Mouse (Mus musculus) hindbrain, embryonic 16.5 days (tissue): ENCODE results near the gene Tstd2. TPM values are rescaled to one million over a fixed set of nuclear protein-coding genes. Genes with fewer than 3 reads are reported as not detected.
A peak's percentile ranks its signal among the peaks of the same experiment; 100 is the strongest.

Experiments
- ATAC-seq: fragments of 200-750 bp; cut with Nextera tagmentation; 2 replicates; pipeline ENCODE4 v1.8.0; 2017; ENCODE audit warnings: moderate TSS enrichment, moderate library complexity
- H3K27ac ChIP-seq: fragments of 300-500 bp; sonication (generic); 2 replicates; pipeline ENCODE4 v1.5.1; 2014; ENCODE audit warnings: low read depth, mild to moderate bottlenecking, control low read depth, low read length, moderate library complexity
- H3K27me3 ChIP-seq: fragments of 300-500 bp; sonication (generic); replicated peaks from 2 replicates; pipeline ENCODE4 v1.6.1; 2014; ENCODE audit warnings: low read length; ENCODE audit not compliant: control insufficient read depth, insufficient read depth
- H3K36me3 ChIP-seq: fragments of 300-500 bp; sonication (generic); 2 replicates; pipeline ENCODE4 v1.6.1; 2014; ENCODE audit warnings: mild to moderate bottlenecking, low read length, moderate library complexity, mixed read lengths; ENCODE audit not compliant: control insufficient read depth, insufficient read depth
- H3K4me1 ChIP-seq: fragments of 300-500 bp; sonication (generic); 2 replicates; pipeline ENCODE4 v1.6.1; 2014; ENCODE audit warnings: low read depth, low read length; ENCODE audit not compliant: control insufficient read depth, insufficient read depth
- H3K4me2 ChIP-seq: fragments of 300-500 bp; sonication (generic); 2 replicates; pipeline ENCODE4 v1.6.1; 2014; ENCODE audit warnings: mild to moderate bottlenecking, low read length, control low read depth, moderate library complexity
- H3K4me3 ChIP-seq: fragments of 300-500 bp; sonication (generic); 2 replicates; pipeline ENCODE4 v1.5.1; 2014; ENCODE audit warnings: mild to moderate bottlenecking, low read length, control low read depth, moderate library complexity
- H3K9ac ChIP-seq: fragments of 300-500 bp; sonication (generic); 2 replicates; pipeline ENCODE4 v1.6.1; 2014; ENCODE audit warnings: low read depth, mild to moderate bottlenecking, control low read depth, low read length, moderate library complexity
- H3K9me3 ChIP-seq: fragments of 300-500 bp; sonication (generic); 2 replicates; pipeline ENCODE4 v1.6.1; 2014; ENCODE audit warnings: mild to moderate bottlenecking, low read length, moderate library complexity; ENCODE audit not compliant: control insufficient read depth
- WGBS: fragments of 180-500 bp; shearing (Covaris S2); extraction: QIAGEN DNeasy Blood & Tissue Kit; methylation state at CpG from one replicate; pipeline ENCODE4 v1.1.7; 2014; 5-methylcytosine and 5-hydroxymethylcytosine counted together
- polyA plus RNA-seq: library from polyadenylated mRNA; unstranded; fragments of >200 nt; fragmentation: Nextera tagmentation; extraction: Ambion mirVana; gene quantifications from 2 replicates; pipeline ENCODE4 v1.2.1, GENCODE M21; 2015

Tstd2 gene
- polyA plus RNA-seq, 1 experiment from 2014 or later: 19.2 TPM

GRCm38 (mm10) chr4:46092429-46093076 lies 45.9 kb downstream of the Tstd2 start:
- Histone ChIP-seq H3K9ac (no peak overlapping the region), H3K27me3 (no peaks in the 10 kb centered on the region), H3K27ac (no peak overlapping the region), H3K36me3 (no peaks in the 10 kb centered on the region), H3K4me3 (no peak overlapping the region), H3K4me2 (no peak overlapping the region), H3K4me1 (no peaks in the 10 kb centered on the region), H3K9me3 (no peaks in the 10 kb centered on the region)
- no peak for ATAC-seq
- 85% methylated on average over 5 of the region's 5 CpGs for WGBS

- Histone ChIP-seq H3K9me3 (no peaks in the 10 kb centered on the region), H3K4me1 (0 out of 2 replicates have a peak, but pooled peaks cover 4% of the 10 kb centered on the region), H3K9ac (no peak overlapping the region), H3K36me3 (no peaks in the 10 kb centered on the region), H3K27me3 (no peaks in the 10 kb centered on the region), H3K27ac (no peak overlapping the region), H3K4me2 (no peak overlapping the region), H3K4me3 (no peak overlapping the region)
- ATAC-seq: peak; percentile 54; the same call in 1 of the 2 replicates
- 65% methylated on average over 14 of the region's 14 CpGs for WGBS
Observed at GRCm38 (mm10) chr4:46089524-46090125, 48.9 kb downstream of the Tstd2 start.

GRCm38 (mm10) chr4:46087852-46088251 lies 50.6 kb downstream of the Tstd2 start:
- Histone ChIP-seq H3K4me2 (no peak overlapping the region), H3K36me3 (no peaks in the 10 kb centered on the region), H3K27ac (no peak overlapping the region), H3K9me3 (no peaks in the 10 kb centered on the region), H3K4me1 (peaks cover 4% of the 10 kb centered on the region; the same call in 1 of the 2 replicates), H3K27me3 (no peaks in the 10 kb centered on the region), H3K4me3 (no peak overlapping the region), H3K9ac (no peak overlapping the region)
- ATAC-seq: no peak
- 37% methylated on average over 5 of the region's 5 CpGs for WGBS

GRCm38 (mm10) chr4:46087427-46087771 lies 51.1 kb downstream of the Tstd2 start:
- no peaks in the 10 kb centered on the region for H3K36me3 ChIP-seq
- H3K9me3 ChIP-seq: no peaks in the 10 kb centered on the region
- 86% methylated on average over 7 of the region's 7 CpGs for WGBS
- no peak overlapping the region for H3K27ac ChIP-seq
- no peak for ATAC-seq
- no peak overlapping the region for H3K4me3 ChIP-seq
- H3K4me2 ChIP-seq: no peak overlapping the region
- H3K27me3 ChIP-seq: no peaks in the 10 kb centered on the region
- peaks cover 4% of the 10 kb centered on the region; the same call in 1 of the 2 replicates for H3K4me1 ChIP-seq
- no peak overlapping the region for H3K9ac ChIP-seq

GRCm38 (mm10) chr4:46086718-46087426 lies 51.6 kb downstream of the Tstd2 start:
- no peak overlapping the region for H3K9ac ChIP-seq
- H3K4me3 ChIP-seq: no peak overlapping the region
- no peak overlapping the region for H3K27ac ChIP-seq
- H3K36me3 ChIP-seq: no peaks in the 10 kb centered on the region
- ATAC-seq: no peak
- H3K4me1 ChIP-seq: peaks cover 4% of the 10 kb centered on the region; the same call in 1 of the 2 replicates
- no peak overlapping the region for H3K4me2 ChIP-seq
- no peaks in the 10 kb centered on the region for H3K27me3 ChIP-seq
- H3K9me3 ChIP-seq: no peaks in the 10 kb centered on the region
- 81% methylated on average over 18 of the region's 18 CpGs for WGBS

GRCm38 (mm10) chr4:46085223-46085811 lies 53.2 kb downstream of the Tstd2 start:
- no peaks in the 10 kb centered on the region for H3K9me3 ChIP-seq
- no peaks in the 10 kb centered on the region for H3K36me3 ChIP-seq
- H3K4me3 ChIP-seq: no peak overlapping the region
- no peak overlapping the region for H3K4me2 ChIP-seq
- peak; percentile 54; the same call in 1 of the 2 replicates for ATAC-seq
- H3K27me3 ChIP-seq: no peaks in the 10 kb centered on the region
- H3K27ac ChIP-seq: no peak overlapping the region; the same call in 1 of the 2 replicates
- H3K4me1 ChIP-seq: peaks cover 4% of the 10 kb centered on the region; the same call in 1 of the 2 replicates
- WGBS: 47% methylated on average over 9 of the region's 9 CpGs
- no peak overlapping the region for H3K9ac ChIP-seq

GRCm38 (mm10) chr4:46084416-46085172 lies 53.9 kb downstream of the Tstd2 start:
- H3K9ac ChIP-seq: 0 out of 2 replicates have a peak overlapping the region, but pooled peaks have one; percentile 0

GRCm38 (mm10) chr4:46082555-46082954 lies 55.9 kb downstream of the Tstd2 start:
- Histone ChIP-seq H3K4me3 (no peak overlapping the region), H3K27me3 (no peaks in the 10 kb centered on the region), H3K4me1 (peaks cover 4% of the 10 kb centered on the region; the same call in 1 of the 2 replicates), H3K27ac (no peak overlapping the region), H3K9ac (no peak overlapping the region), H3K36me3 (no peaks in the 10 kb centered on the region), H3K9me3 (no peaks in the 10 kb centered on the region), H3K4me2 (no peak overlapping the region)
- WGBS: 85% methylated on average over 11 of the region's 11 CpGs
- ATAC-seq: no peak

More at GRCm38 (mm10) chr4:46084416-46085172, 53.9 kb downstream of the Tstd2 start:
- no peaks in the 10 kb centered on the region for H3K9me3 ChIP-seq
- no peaks in the 10 kb centered on the region for H3K27me3 ChIP-seq
- no peaks in the 10 kb centered on the region for H3K36me3 ChIP-seq
- ATAC-seq: peak; percentile 50; the same call in 1 of the 2 replicates
- H3K4me2 ChIP-seq: no peak overlapping the region
- no peak overlapping the region for H3K4me3 ChIP-seq
- WGBS: 57% methylated on average over 9 of the region's 9 CpGs
- peak overlapping the region; percentile 26; the same call in 1 of the 2 replicates for H3K27ac ChIP-seq
- peaks cover 4% of the 10 kb centered on the region; the same call in 1 of the 2 replicates for H3K4me1 ChIP-seq
